Mouse (Mus musculus) forebrain, embryonic 11.5 days (tissue): Measurements from ENCODE around the gene Sstr3. TPM values are rescaled to one million over a fixed set of nuclear protein-coding genes. Genes with fewer than 3 reads are reported as not detected.

ENCODE experiments used
- ATAC-seq: fragments of 200-750 bp; cut with Nextera tagmentation; replicated peaks from 2 replicates; pipeline ENCODE4 v1.8.0; 2017; ENCODE audit warnings: moderate TSS enrichment; ENCODE audit not compliant: low FRiP score
- DNase-seq: peaks from one replicate; pipeline ENCODE4 v3.0.0-alpha.2; 2017; ENCODE audit warnings: low spot score
- H3K27ac ChIP-seq: fragments of 300-500 bp; sonication (generic); 2 replicates; pipeline ENCODE4 v1.5.1; 2014; ENCODE audit warnings: low read depth, low read length
- H3K27me3 ChIP-seq: fragments of 300-500 bp; sonication (generic); 2 replicates; pipeline ENCODE4 v1.6.1; 2014; ENCODE audit warnings: mild to moderate bottlenecking, low read length, mixed read lengths; ENCODE audit not compliant: control insufficient read depth, insufficient read depth
- H3K36me3 ChIP-seq: fragments of 300-500 bp; sonication (generic); 2 replicates; pipeline ENCODE4 v1.6.1; 2014; ENCODE audit warnings: mild to moderate bottlenecking, low read length, moderate library complexity, mixed read lengths; ENCODE audit not compliant: control insufficient read depth, insufficient read depth
- H3K4me1 ChIP-seq: fragments of 300-500 bp; sonication (generic); replicated peaks from 2 replicates; pipeline ENCODE4 v1.6.1; 2014; ENCODE audit warnings: low read length, mixed read lengths; ENCODE audit not compliant: control insufficient read depth, insufficient read depth
- H3K4me2 ChIP-seq: fragments of 300-500 bp; sonication (generic); 2 replicates; pipeline ENCODE4 v1.6.1; 2014; ENCODE audit warnings: low read depth, mild to moderate bottlenecking, low read length, moderate library complexity, mixed read lengths; ENCODE audit not compliant: severe bottlenecking
- H3K4me3 ChIP-seq: fragments of 300-500 bp; sonication (generic); 2 replicates; pipeline ENCODE4 v1.5.1; 2014; ENCODE audit warnings: low read depth, low read length
- H3K9ac ChIP-seq: fragments of 300-500 bp; sonication (generic); 2 replicates; pipeline ENCODE4 v1.6.1; 2014; ENCODE audit warnings: low read length
- H3K9me3 ChIP-seq: fragments of 300-500 bp; sonication (generic); 2 replicates; pipeline ENCODE4 v1.6.1; 2016; ENCODE audit warnings: low read length, mixed read lengths; ENCODE audit not compliant: control insufficient read depth
- WGBS: fragments of 180-500 bp; shearing (Covaris S2); extraction: QIAGEN DNeasy Blood & Tissue Kit; methylation state at CpG from one replicate; pipeline ENCODE4 v1.1.7; 2014; 5-methylcytosine and 5-hydroxymethylcytosine counted together
- polyA plus RNA-seq: library from polyadenylated mRNA; unstranded; fragments of >200 nt; fragmentation: Nextera tagmentation; extraction: Ambion mirVana; gene quantifications from 2 replicates; pipeline ENCODE4 v1.2.1, GENCODE M21; 2014

The Sstr3 gene
- polyA plus RNA-seq, 1 experiment from 2014 or later, result not detected

- Histone ChIP-seq H3K9me3 (no peaks in the 10 kb centered on the region; the same call in 1 of the 2 replicates), H3K4me1 (no peaks in the 10 kb centered on the region), H3K9ac (no peak overlapping the region), H3K27me3 (no peaks in the 10 kb centered on the region), H3K27ac (no peak overlapping the region), H3K36me3 (no peaks in the 10 kb centered on the region), H3K4me3 (no peak overlapping the region), H3K4me2 (no peak overlapping the region)
- WGBS, result 54% methylated on average over 18 of the region's 18 CpGs
- peak; percentile 78 for ATAC-seq
- DNase-seq, result peak; percentile 89
These were observed 42.8 kb upstream of the Sstr3 start for GRCm38 (mm10) chr15:78587050-78587994.

- ATAC-seq, result no peak
- no peak overlapping the region for H3K4me3 ChIP-seq
These were observed 40.9 kb upstream of the Sstr3 start for GRCm38 (mm10) chr15:78585404-78585803.

DNA sequence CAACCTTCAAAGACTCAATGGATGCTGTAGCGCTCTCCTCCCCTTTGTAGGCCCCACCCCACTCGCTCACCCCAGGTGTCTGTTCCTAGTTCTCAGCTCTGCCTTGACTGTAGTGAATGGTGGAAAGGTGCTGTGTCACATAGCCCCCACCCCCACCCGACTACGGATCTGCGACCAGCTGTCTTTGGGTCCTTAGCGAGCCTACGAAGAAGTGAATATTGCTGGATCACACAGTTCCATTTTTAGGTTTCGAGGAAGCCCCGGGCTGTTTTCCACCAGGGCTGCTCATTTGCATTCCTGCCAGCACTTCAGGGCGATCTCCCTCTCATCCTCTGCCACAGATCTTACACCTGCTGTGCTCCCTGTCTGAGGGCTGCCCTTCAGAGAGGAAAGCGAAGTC, 38.9 kb upstream of the Sstr3 start:
- no peak for ATAC-seq
- no peaks in the 10 kb centered on the region for H3K27me3 ChIP-seq
- WGBS, result 21% methylated on average over 11 of the region's 11 CpGs
- no peaks in the 10 kb centered on the region; the same call in 1 of the 2 replicates for H3K9me3 ChIP-seq
- no peak overlapping the region for H3K27ac ChIP-seq
- H3K4me3 ChIP-seq, result no peak overlapping the region
- DNase-seq, result no peak
- peaks cover 2% of the 10 kb centered on the region; the same call in 1 of the 2 replicates for H3K4me1 ChIP-seq
- H3K9ac ChIP-seq, result no peak overlapping the region
- no peak overlapping the region for H3K4me2 ChIP-seq
- H3K36me3 ChIP-seq, result no peaks in the 10 kb centered on the region

More at GRCm38 (mm10) chr15:78585404-78585803, 40.9 kb upstream of the Sstr3 start:
- DNase-seq, result no peak
- Histone ChIP-seq H3K36me3 (no peaks in the 10 kb centered on the region), H3K9me3 (no peaks in the 10 kb centered on the region; the same call in 1 of the 2 replicates), H3K27ac (no peak overlapping the region), H3K4me1 (no peaks in the 10 kb centered on the region; the same call in 1 of the 2 replicates), H3K27me3 (no peaks in the 10 kb centered on the region), H3K9ac (no peak overlapping the region), H3K4me2 (no peak overlapping the region)
- WGBS, result 88% methylated on average over 7 of the region's 7 CpGs

DNA sequence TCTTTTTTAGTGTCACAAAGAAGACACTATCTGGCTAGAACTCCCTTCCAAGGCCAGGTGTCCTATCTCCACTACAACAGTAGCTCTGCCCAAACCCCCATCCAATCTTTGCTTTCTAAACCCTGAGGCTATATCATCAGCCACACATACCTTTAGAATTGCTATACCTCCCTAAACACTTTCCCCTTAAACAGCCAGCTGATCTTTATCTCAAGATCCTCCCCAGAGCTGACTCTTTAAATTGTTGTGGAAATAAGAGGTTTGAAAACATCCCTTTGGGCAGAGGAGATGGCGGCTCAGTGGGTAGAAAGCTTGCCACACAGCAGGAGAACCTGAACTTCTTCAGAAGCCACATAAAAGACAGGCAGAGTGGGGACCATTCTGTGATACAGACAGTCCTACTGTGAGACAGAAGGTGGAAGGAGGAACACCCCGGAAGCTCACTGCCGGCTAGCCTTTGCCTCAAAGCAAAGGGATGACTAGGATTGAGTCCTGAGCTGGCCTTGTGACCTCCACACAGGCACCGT, 31.9 kb upstream of the Sstr3 start:
- H3K9ac ChIP-seq, result no peak overlapping the region
- DNase-seq (no peak), ATAC-seq (no peak)
- H3K36me3 ChIP-seq, result no peaks in the 10 kb centered on the region
- no peaks in the 10 kb centered on the region for H3K9me3 ChIP-seq
- H3K4me3 ChIP-seq, result no peak overlapping the region
- H3K4me1 ChIP-seq, result peaks cover 2% of the 10 kb centered on the region; the same call in 1 of the 2 replicates
- H3K4me2 ChIP-seq, result no peak overlapping the region
- H3K27me3 ChIP-seq, result no peaks in the 10 kb centered on the region
- WGBS, result 59% methylated on average over 4 of the region's 4 CpGs
- no peak overlapping the region for H3K27ac ChIP-seq

DNA sequence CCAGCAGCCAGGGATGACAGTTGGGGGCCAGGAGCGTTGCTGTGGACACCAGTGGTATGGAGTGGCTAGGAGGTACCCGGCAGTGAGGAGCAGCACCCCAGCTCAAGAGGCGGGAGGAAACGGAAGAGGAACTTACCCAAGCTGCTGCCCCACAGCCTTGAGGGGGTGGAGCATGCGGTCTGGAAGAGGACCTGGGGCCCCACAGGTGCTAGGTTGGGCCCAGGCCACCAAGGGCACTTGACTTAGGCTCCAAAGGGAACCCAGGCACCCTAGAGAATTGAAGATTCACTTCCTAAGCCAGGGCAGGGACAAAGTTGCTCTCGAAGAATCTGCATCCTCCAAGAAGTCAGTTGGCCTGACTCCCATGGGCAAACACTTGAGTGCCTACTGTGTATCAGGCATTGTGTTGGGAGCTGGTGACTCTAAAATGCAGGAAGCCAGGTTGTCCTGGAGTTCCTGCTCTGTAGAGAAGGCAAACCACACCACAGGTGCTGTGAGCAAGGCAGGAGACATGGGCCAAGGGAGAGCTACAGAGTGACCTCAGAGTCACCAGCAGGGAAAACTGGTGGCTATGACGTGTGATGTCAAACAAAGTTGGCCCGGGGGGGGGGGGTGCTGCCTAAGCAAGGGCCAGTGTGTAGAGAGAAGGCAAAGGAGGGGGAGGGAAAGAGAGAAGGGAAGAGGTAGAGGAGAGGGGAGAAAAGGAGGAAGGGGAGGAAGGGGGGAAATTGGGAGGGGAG, 28.3 kb upstream of the Sstr3 start, which contains the start of gene Rac2:
Rac2 (minus strand) TSS at position 126 of the 740 bp plus-strand sequence.
- Histone ChIP-seq H3K9ac (no peak within 1 kb of the TSS), H3K4me1 (no peaks in the 10 kb centered on the region), H3K36me3 (no peaks in the 10 kb centered on the region), H3K9me3 (no peaks in the 10 kb centered on the region), H3K27me3 (no peaks in the 10 kb centered on the region), H3K4me2 (no peak within 1 kb of the TSS), H3K27ac (no peak within 1 kb of the TSS), H3K4me3 (no peak within 1 kb of the TSS)
- ATAC-seq (no peak), DNase-seq (no peak)
- WGBS, result 84% methylated on average over 8 of the region's 8 CpGs

DNA sequence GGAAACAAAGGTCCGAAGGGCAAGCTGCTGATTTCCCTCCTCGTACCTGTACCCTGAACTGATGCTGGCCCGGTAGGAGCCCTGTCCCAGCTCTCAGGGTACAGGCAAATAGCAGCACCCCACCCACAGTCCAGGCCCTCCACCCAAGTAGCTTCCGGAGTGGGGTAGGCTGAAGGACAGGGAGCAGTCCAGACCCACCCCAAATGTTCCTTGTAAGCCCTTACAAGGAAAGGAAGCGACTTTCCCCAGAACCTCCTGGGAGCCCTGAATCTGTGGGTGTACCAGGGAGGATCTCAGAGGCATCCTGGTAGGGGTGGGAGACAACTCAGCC, 27.8 kb upstream of the Sstr3 start:
- Histone ChIP-seq H3K27ac (no peak overlapping the region), H3K4me1 (no peaks in the 10 kb centered on the region), H3K4me3 (no peak overlapping the region), H3K9me3 (no peaks in the 10 kb centered on the region), H3K36me3 (no peaks in the 10 kb centered on the region), H3K4me2 (no peak overlapping the region), H3K9ac (no peak overlapping the region), H3K27me3 (no peaks in the 10 kb centered on the region)
- DNase-seq, result no peak
- 93% methylated on average over 5 of the region's 5 CpGs for WGBS
- ATAC-seq, result no peak

GRCm38 (mm10) chr15:78571554-78572269, 27.2 kb upstream of the Sstr3 start:
- 76% methylated on average over 16 of the region's 16 CpGs for WGBS

GRCm38 (mm10) chr15:78570170-78570569, 25.7 kb upstream of the Sstr3 start:
- Histone ChIP-seq H3K9ac (no peak overlapping the region), H3K4me1 (no peaks in the 10 kb centered on the region), H3K4me2 (no peak overlapping the region), H3K4me3 (no peak overlapping the region), H3K27me3 (no peaks in the 10 kb centered on the region), H3K27ac (no peak overlapping the region), H3K9me3 (no peaks in the 10 kb centered on the region), H3K36me3 (no peaks in the 10 kb centered on the region)
- 90% methylated on average over 5 of the region's 5 CpGs for WGBS
- ATAC-seq (no peak), DNase-seq (no peak)

More at GRCm38 (mm10) chr15:78571554-78572269, 27.2 kb upstream of the Sstr3 start:
- ATAC-seq (no peak), DNase-seq (no peak)
- Histone ChIP-seq H3K4me3 (no peak overlapping the region), H3K4me1 (no peaks in the 10 kb centered on the region), H3K27ac (no peak overlapping the region), H3K4me2 (no peak overlapping the region), H3K27me3 (no peaks in the 10 kb centered on the region), H3K9me3 (no peaks in the 10 kb centered on the region), H3K9ac (no peak overlapping the region), H3K36me3 (no peaks in the 10 kb centered on the region)
